Mouse (Mus musculus): ENCODE data around the gene Socs7.
"Not testable (repeated sequence)": the region's sequence is repeated elsewhere in the genome, so short reads cannot be mapped to it uniquely, and the experiment has no call there.

Socs7 gene

GRCm38 (mm10) chr11:97361948-97362648 lies at the start of gene Socs7:
Gene Socs7, plus strand, starts transcription at chr11:97362551.
- in situ Hi-C loops (cut with MboI; ENCODE audit: unreplicated experiment in 2 of 2): loop anchor here (5.0 kb wide), 1 partner anchor 110 kb away; no protein-coding TSS in a partner anchor

GRCm38 (mm10) chr11:97312871-97313270 lies 49.5 kb upstream of the Socs7 start:
- in situ Hi-C loops (cut with MboI; ENCODE audit: unreplicated experiment in 2 of 2): loop anchor here (5.0 to 10.0 kb wide), 2 partner anchors 116 to 118 kb away; no protein-coding TSS in a partner anchor

GRCm38 (mm10) chr11:97314110-97314509 lies 48.2 kb upstream of the Socs7 start:
- in situ Hi-C loops (cut with MboI; ENCODE audit: unreplicated experiment in 2 of 2): loop anchor here (5.0 to 10.0 kb wide), 2 partner anchors 117 to 119 kb away; no protein-coding TSS in a partner anchor

GRCm38 (mm10) chr11:97314751-97315503 lies 47.4 kb upstream of the Socs7 start:
- in situ Hi-C loops (cut with MboI; ENCODE audit: unreplicated experiment in 2 of 2): loop anchor here (5.0 to 10.0 kb wide), 4 partner anchors 33 to 120 kb away; partner anchors contain the start of gene Npepps (in 1 of the 2)

GRCm38 (mm10) chr11:97315504-97316503 lies 46.5 kb upstream of the Socs7 start, which contains the start of gene Mrpl45:
Gene Mrpl45, plus strand, starts transcription at chr11:97315716.
- in situ Hi-C loops (cut with MboI; ENCODE audit: unreplicated experiment in 2 of 2): loop anchor here (5.0 to 10.0 kb wide), 3 partner anchors 34 to 121 kb away; partner anchors contain the start of gene Npepps (in 1 of the 2)

- in situ Hi-C loops (cut with MboI; ENCODE audit: unreplicated experiment in 2 of 2): no loop called here
Observed at GRCm38 (mm10) chr11:97321197-97321596, 41.2 kb upstream of the Socs7 start.

DNA sequence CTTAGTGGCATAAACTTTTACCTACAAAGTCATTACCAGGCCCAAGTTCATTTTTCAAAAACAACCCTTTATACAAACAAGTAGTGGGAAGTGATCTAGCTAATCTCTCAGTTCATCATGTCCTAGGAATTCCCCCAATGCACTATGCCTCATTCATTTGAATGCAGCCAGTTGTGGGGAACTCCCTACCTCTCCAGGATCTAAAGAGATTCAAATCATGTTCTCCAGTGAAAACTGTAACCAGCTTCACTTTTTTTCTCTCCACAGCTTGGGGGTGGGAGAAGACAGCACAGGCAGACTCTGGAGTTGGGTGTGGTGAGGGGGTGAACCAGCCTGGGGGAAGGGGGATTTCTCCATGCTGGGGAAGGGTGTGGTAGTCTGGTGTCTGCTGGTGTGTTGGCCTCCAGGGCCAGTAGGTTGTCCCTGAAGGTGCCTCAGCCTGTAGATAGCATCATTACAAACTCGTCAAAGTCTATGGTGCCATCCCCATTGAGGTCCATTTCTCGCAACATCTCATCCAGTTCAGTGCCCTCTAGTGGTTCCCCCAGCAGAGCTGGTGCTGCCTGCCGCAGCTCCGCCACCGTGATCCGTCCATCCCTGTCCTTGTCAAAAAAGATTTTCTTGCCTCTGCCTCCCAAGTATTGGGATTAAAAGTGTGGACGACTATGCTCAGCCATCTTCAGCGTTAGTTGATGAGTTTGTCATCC lies 40.3 kb upstream of the Socs7 start:
- in situ Hi-C loops (cut with MboI; ENCODE audit: unreplicated experiment in 2 of 2): not testable (repeated sequence)

DNA sequence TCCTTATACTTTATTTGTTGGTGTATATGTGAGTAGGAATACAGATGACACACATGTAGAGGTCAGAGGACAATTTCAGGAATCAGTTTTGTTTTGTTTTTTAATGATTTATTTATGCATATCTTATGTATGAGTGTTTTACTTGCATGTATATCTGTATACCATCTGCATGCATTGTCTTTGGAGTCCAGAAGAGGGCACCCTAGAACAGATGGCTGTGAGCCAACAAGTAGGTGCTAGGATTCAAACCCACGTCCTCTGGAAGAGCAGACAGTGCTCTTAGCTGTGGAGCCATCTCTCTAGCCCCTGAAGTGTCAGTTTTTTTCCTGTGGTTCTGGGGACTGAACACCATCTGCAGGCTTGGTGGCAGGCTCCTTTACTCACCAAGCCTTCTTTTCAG lies 37.1 kb upstream of the Socs7 start:
- in situ Hi-C loops (cut with MboI; ENCODE audit: unreplicated experiment in 2 of 2): no loop called here

DNA sequence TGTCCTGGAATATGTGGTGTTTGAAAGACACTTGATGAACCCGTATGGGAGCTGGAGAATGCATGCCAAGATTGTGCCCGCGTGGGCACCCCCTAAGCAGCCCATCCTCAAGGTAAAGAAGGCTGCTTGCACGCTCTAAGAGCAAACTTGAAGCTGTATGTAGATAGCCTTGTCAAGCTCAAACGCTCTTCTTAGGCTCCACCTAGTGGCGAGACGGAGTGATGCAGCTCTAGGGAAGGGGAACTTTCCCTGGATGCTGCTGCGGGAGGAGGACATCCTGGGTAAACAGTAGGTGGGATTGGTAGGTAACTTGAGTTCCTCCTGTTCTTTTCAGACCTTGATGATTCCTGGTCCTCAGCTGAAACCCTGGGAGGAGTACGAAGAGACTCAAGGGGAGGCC lies 34.2 kb upstream of the Socs7 start:
- in situ Hi-C loops (cut with MboI; ENCODE audit: unreplicated experiment in 2 of 2): no loop called here

- in situ Hi-C loops (cut with MboI; ENCODE audit: unreplicated experiment in 2 of 2): no loop called here
Observed at GRCm38 (mm10) chr11:97330315-97330714, 32.0 kb upstream of the Socs7 start.

DNA sequence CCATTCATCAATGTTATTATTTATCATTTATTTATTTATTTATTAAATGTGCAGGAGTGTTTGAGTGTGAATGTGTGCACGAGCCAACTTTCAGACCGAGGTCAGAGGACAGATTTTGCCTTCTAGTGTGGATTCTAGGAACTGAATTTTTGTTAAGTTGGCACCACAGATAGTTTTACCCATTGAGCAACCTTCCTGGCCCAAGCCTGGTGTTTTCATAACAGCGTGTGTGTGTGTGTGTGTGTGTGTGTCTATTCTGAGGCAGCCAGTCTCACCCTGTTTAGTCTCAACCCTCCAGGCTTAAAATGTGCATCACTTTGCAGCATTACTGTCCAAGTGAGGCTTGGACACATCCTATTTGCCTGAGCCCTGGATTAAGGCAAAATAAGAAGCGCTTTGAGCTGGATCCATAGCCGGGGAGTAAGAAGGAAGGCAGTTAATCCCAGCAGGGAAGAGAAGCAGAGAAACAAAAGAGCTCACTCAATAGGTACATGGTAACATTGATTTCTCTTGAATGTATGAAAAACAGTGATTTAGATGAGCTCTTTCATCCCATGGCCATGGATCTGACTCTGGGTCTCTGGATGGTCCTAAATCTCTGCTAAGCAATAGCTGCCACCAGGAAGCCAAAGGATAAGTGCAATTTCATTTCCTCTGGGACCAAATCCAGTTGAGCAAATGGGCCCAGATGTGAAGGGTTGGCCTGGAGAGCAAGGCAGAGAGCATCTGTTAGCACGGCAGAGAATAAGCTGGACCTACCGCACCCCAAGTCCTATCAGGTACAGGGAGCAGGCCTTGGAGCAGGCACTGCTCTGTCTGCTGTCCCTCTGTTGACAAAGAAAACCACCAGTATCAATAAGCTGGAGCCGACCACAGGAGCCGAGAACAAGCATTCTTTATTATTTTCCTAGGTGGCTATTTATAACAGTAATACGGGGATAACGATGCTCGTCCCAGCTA lies 30.8 kb upstream of the Socs7 start:
- in situ Hi-C loops (cut with MboI; ENCODE audit: unreplicated experiment in 2 of 2): no loop called here

- in situ Hi-C loops (cut with MboI; ENCODE audit: unreplicated experiment in 2 of 2): no loop called here
Observed at GRCm38 (mm10) chr11:97333044-97333443, 29.3 kb upstream of the Socs7 start.

GRCm38 (mm10) chr11:97333896-97334295 lies 28.5 kb upstream of the Socs7 start:
- in situ Hi-C loops (cut with MboI; ENCODE audit: unreplicated experiment in 2 of 2): no loop called here

DNA sequence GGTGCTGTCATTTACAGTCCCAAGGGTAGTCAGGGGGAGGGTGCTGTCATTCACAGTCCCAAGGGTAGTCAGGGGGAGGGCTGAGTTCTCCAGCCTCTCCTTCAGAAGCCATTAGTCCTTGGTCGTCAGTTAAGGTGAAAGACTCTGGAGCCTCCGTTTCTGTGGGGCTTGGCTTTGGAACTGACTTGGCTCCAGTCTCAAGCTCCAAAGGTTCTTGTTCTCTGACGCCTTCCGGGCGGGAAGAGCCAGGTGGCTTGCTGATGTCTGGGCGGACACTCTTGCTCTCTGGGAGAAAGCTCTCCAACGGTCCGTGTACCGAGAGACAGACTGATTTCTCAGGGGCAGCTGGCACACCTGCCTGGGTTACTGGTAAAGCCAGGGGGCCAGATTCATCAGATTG lies 28.0 kb upstream of the Socs7 start:
- in situ Hi-C loops (cut with MboI; ENCODE audit: unreplicated experiment in 2 of 2): no loop called here

GRCm38 (mm10) chr11:97336238-97336637 lies 26.1 kb upstream of the Socs7 start:
- in situ Hi-C loops (cut with MboI; ENCODE audit: unreplicated experiment in 2 of 2): no loop called here

DNA sequence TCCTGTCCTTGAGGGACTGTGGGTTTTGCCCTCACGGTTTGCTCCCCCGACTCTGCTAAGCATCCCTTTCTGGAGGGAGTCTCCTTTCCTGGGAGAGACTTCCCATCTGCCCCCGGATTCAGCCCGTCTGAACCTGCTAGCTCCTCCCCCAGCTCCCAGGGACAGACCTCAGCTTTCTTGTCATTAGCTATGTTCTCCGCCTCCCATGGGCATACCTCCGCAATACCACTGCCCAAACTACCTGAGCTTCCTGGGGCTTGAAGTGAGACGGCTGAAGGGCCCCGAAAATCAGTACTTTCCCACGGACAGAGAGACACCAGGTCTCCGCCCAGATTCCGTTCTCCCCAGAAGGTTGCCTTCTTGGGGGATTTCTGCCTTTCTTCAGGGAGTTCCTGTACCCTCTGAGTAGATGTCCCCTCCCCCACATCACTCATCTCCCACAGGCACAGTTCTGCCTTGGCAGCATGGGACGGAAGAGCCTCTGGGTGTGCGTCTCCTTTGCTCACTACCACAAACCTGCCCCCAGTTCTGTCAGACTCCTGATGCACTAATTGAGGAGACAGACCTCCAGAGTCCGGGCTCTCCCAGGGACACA lies 25.5 kb upstream of the Socs7 start:
- in situ Hi-C loops (cut with MboI; ENCODE audit: unreplicated experiment in 2 of 2): no loop called here

- in situ Hi-C loops (cut with MboI; ENCODE audit: unreplicated experiment in 2 of 2): no loop called here
Observed at GRCm38 (mm10) chr11:97337363-97337762, 25.0 kb upstream of the Socs7 start.

GRCm38 (mm10) chr11:97338302-97338976 lies 23.9 kb upstream of the Socs7 start:
- in situ Hi-C loops (cut with MboI; ENCODE audit: unreplicated experiment in 2 of 2): no loop called here

Measured in v-Abl transformed pro-B cells (cell line).